Mouse (Mus musculus): Measurements from ENCODE around the gene Slc12a7. TPM values are rescaled to one million over a fixed set of nuclear protein-coding genes. Genes with fewer than 3 reads are reported as not detected.
A peak's percentile ranks its signal among the peaks of the same experiment; 100 is the strongest.

The Slc12a7 gene
- polyA plus RNA-seq, 1 experiment from 2014 or later = 7.0 TPM

GRCm38 (mm10) chr13:73773519-73774205 is 40.8 kb downstream of the Slc12a7 start:
- H3K27ac ChIP-seq (ENCODE audit: low read depth) = peak overlapping the region; percentile 72
- TF ChIP-seq CTCF (IDR thresholded peaks at IDR 0.05; ENCODE audit: low read depth) = no peak
- TF ChIP-seq EP300 (IDR thresholded peaks at IDR 0.05; ENCODE audit: low read depth) = no peak
- H3K9me3 ChIP-seq (ENCODE audit: low read length) = no peaks in the 10 kb centered on the region
- WGBS (ENCODE audit: insufficient replicate concordance) = 47% methylated on average over 4 of the region's 4 CpGs
- peak; percentile 84 for ATAC-seq
- H3K36me3 ChIP-seq (replicated peaks; ENCODE audit: insufficient read depth, low read length) = no peaks in the 10 kb centered on the region
- peak overlapping the region; percentile 40 for H3K4me2 ChIP-seq (ENCODE audit: low read depth, low read length)
- no peaks in the 10 kb centered on the region for H3K27me3 ChIP-seq (ENCODE audit: insufficient read depth, low read length)
- H3K4me3 ChIP-seq (ENCODE audit: low read depth, low read length) = no peak overlapping the region
- peaks cover 52% of the 10 kb centered on the region for H3K4me1 ChIP-seq (ENCODE audit: insufficient read depth)
- H3K9ac ChIP-seq (replicated peaks) = 0 out of 2 replicates have a peak overlapping the region, but pooled peaks have one; percentile 16
- peak; percentile 65 for DNase-seq

GRCm38 (mm10) chr13:73775786-73776185 is 42.9 kb downstream of the Slc12a7 start:
- H3K9me3 ChIP-seq (ENCODE audit: low read length) = no peaks in the 10 kb centered on the region
- TF ChIP-seq CTCF (IDR thresholded peaks at IDR 0.05; ENCODE audit: low read depth) (no peak), EP300 (IDR thresholded peaks at IDR 0.05; ENCODE audit: low read depth) (no peak)
- H3K4me1 ChIP-seq (ENCODE audit: insufficient read depth) = peaks cover 36% of the 10 kb centered on the region
- H3K9ac ChIP-seq (replicated peaks) = no peak overlapping the region
- H3K4me3 ChIP-seq (ENCODE audit: low read depth, low read length) = no peak overlapping the region
- ATAC-seq (no peak), DNase-seq (no peak)
- no peak overlapping the region for H3K4me2 ChIP-seq (ENCODE audit: low read depth, low read length)
- no peaks in the 10 kb centered on the region for H3K36me3 ChIP-seq (replicated peaks; ENCODE audit: insufficient read depth, low read length)
- 68% methylated on average over 4 of the region's 4 CpGs for WGBS (ENCODE audit: insufficient replicate concordance)
- H3K27me3 ChIP-seq (ENCODE audit: insufficient read depth, low read length) = no peaks in the 10 kb centered on the region
- H3K27ac ChIP-seq (ENCODE audit: low read depth) = no peak overlapping the region

GRCm38 (mm10) chr13:73777578-73777977 is 44.7 kb downstream of the Slc12a7 start:
- H3K4me3 ChIP-seq (ENCODE audit: low read depth, low read length) = no peak overlapping the region
- no peak for TF ChIP-seq EP300 (IDR thresholded peaks at IDR 0.05; ENCODE audit: low read depth)
- TF ChIP-seq CTCF (IDR thresholded peaks at IDR 0.05; ENCODE audit: low read depth) = no peak
- 67% methylated on average over 3 of the region's 3 CpGs for WGBS (ENCODE audit: insufficient replicate concordance)
- H3K36me3 ChIP-seq (replicated peaks; ENCODE audit: insufficient read depth, low read length) = no peaks in the 10 kb centered on the region
- no peaks in the 10 kb centered on the region for H3K9me3 ChIP-seq (ENCODE audit: low read length)
- H3K9ac ChIP-seq (replicated peaks) = no peak overlapping the region; the same call in 1 of the 2 replicates
- H3K4me2 ChIP-seq (ENCODE audit: low read depth, low read length) = no peak overlapping the region
- no peaks in the 10 kb centered on the region for H3K27me3 ChIP-seq (ENCODE audit: insufficient read depth, low read length)
- no peak overlapping the region for H3K27ac ChIP-seq (ENCODE audit: low read depth)
- ATAC-seq (no peak), DNase-seq (no peak)
- H3K4me1 ChIP-seq (ENCODE audit: insufficient read depth) = peaks cover 26% of the 10 kb centered on the region

- Histone ChIP-seq H3K4me3 (ENCODE audit: low read depth, low read length) (no peak overlapping the region), H3K9me3 (ENCODE audit: low read length) (no peaks in the 10 kb centered on the region), H3K4me2 (ENCODE audit: low read depth, low read length) (no peak overlapping the region), H3K4me1 (ENCODE audit: insufficient read depth) (peaks cover 3% of the 10 kb centered on the region), H3K9ac (replicated peaks) (no peak overlapping the region), H3K27me3 (ENCODE audit: insufficient read depth, low read length) (no peaks in the 10 kb centered on the region), H3K27ac (ENCODE audit: low read depth) (no peak overlapping the region), H3K36me3 (replicated peaks; ENCODE audit: insufficient read depth, low read length) (peaks cover 14% of the 10 kb centered on the region)
- DNase-seq (no peak), ATAC-seq (no peak)
- 73% methylated on average over 5 of the region's 5 CpGs for WGBS (ENCODE audit: insufficient replicate concordance)
- TF ChIP-seq CTCF (IDR thresholded peaks at IDR 0.05; ENCODE audit: low read depth) (no peak), EP300 (IDR thresholded peaks at IDR 0.05; ENCODE audit: low read depth) (no peak)
Measured at GRCm38 (mm10) chr13:73782486-73782885, 49.6 kb downstream of the Slc12a7 start.

- no peak for TF ChIP-seq CTCF (IDR thresholded peaks at IDR 0.05; ENCODE audit: low read depth)
- no peak for TF ChIP-seq EP300 (IDR thresholded peaks at IDR 0.05; ENCODE audit: low read depth)
- no peak for ATAC-seq
- 90% methylated on average over 4 of the region's 4 CpGs for WGBS (ENCODE audit: insufficient replicate concordance)
Measured at GRCm38 (mm10) chr13:73792176-73792575, 59.3 kb downstream of the Slc12a7 start.

GRCm38 (mm10) chr13:73793171-73793570 is 60.3 kb downstream of the Slc12a7 start:
- DNase-seq (no peak), ATAC-seq (no peak)
- peaks cover 49% of the 10 kb centered on the region for H3K36me3 ChIP-seq (replicated peaks; ENCODE audit: insufficient read depth, low read length)
- H3K4me2 ChIP-seq (ENCODE audit: low read depth, low read length) = no peak overlapping the region
- H3K4me1 ChIP-seq (ENCODE audit: insufficient read depth) = no peaks in the 10 kb centered on the region
- no peak overlapping the region for H3K9ac ChIP-seq (replicated peaks)
- H3K4me3 ChIP-seq (ENCODE audit: low read depth, low read length) = no peak overlapping the region
- no peaks in the 10 kb centered on the region for H3K9me3 ChIP-seq (ENCODE audit: low read length)
- H3K27ac ChIP-seq (ENCODE audit: low read depth) = no peak overlapping the region
- 68% methylated on average over 5 of the region's 5 CpGs for WGBS (ENCODE audit: insufficient replicate concordance)
- TF ChIP-seq CTCF (IDR thresholded peaks at IDR 0.05; ENCODE audit: low read depth) (no peak), EP300 (IDR thresholded peaks at IDR 0.05; ENCODE audit: low read depth) (no peak)
- H3K27me3 ChIP-seq (ENCODE audit: insufficient read depth, low read length) = no peaks in the 10 kb centered on the region

More at GRCm38 (mm10) chr13:73792176-73792575, 59.3 kb downstream of the Slc12a7 start:
- no peak overlapping the region for H3K27ac ChIP-seq (ENCODE audit: low read depth)
- no peak overlapping the region for H3K9ac ChIP-seq (replicated peaks)
- H3K4me1 ChIP-seq (ENCODE audit: insufficient read depth) = no peaks in the 10 kb centered on the region
- H3K4me3 ChIP-seq (ENCODE audit: low read depth, low read length) = no peak overlapping the region
- no peak for DNase-seq
- no peak overlapping the region for H3K4me2 ChIP-seq (ENCODE audit: low read depth, low read length)
- no peaks in the 10 kb centered on the region for H3K27me3 ChIP-seq (ENCODE audit: insufficient read depth, low read length)
- H3K36me3 ChIP-seq (replicated peaks; ENCODE audit: insufficient read depth, low read length) = peaks cover 54% of the 10 kb centered on the region
- H3K9me3 ChIP-seq (ENCODE audit: low read length) = no peaks in the 10 kb centered on the region

Data from liver, postnatal 0 days (tissue).